Mouse (Mus musculus): ENCODE measurements around the gene Hspb7. TPM values are rescaled to one million over a fixed set of nuclear protein-coding genes. Genes with fewer than 3 reads are reported as not detected.

The Hspb7 gene
- polyA plus RNA-seq, 1 experiment = 0.30 TPM

- no peak for TF ChIP-seq USF1 (IDR thresholded peaks at IDR 0.05; ENCODE audit: low read depth)
- TF ChIP-seq CTCF (IDR thresholded peaks at IDR 0.05; ENCODE audit: control insufficient read depth, insufficient read depth, insufficient read length) = no peak
- no peak for TF ChIP-seq MAX (IDR thresholded peaks at IDR 0.05)
- TF ChIP-seq MYOG (IDR thresholded peaks at IDR 0.05; ENCODE audit: control insufficient read depth, extremely low read depth, insufficient read length) = no peak
- TF ChIP-seq FOSL1 (IDR thresholded peaks at IDR 0.05; ENCODE audit: insufficient read depth, low read length, poor library complexity, severe bottlenecking) = no peak
- TF ChIP-seq MYOD1 (IDR thresholded peaks at IDR 0.05; ENCODE audit: control insufficient read depth, insufficient read length, low read depth) = no peak
- no peak for TF ChIP-seq CEBPB (IDR thresholded peaks at IDR 0.05; ENCODE audit: low read depth)
- no peaks in the 10 kb centered on the region for H3K79me2 ChIP-seq (ENCODE audit: control insufficient read depth, insufficient read depth)
- H3K27me3 ChIP-seq (ENCODE audit: control insufficient read depth, insufficient read depth, insufficient read length) = no peaks in the 10 kb centered on the region
- no peaks in the 10 kb centered on the region for H3K36me3 ChIP-seq (ENCODE audit: control insufficient read depth, insufficient read depth)
- no peaks in the 10 kb centered on the region for H3K79me3 ChIP-seq (ENCODE audit: low read depth)
- H3ac ChIP-seq (ENCODE audit: control insufficient read depth, insufficient read length, low read depth) = no peak overlapping the region
- H3K4me3 ChIP-seq (ENCODE audit: insufficient read depth, poor library complexity, severe bottlenecking) = no peak overlapping the region
These were observed 6.5 kb downstream of the Hspb7 start for GRCm38 (mm10) chr4:141426796-141427745.

- no peak for TF ChIP-seq USF1 (IDR thresholded peaks at IDR 0.05; ENCODE audit: low read depth)
- no peaks in the 10 kb centered on the region for H3K36me3 ChIP-seq (ENCODE audit: control insufficient read depth, insufficient read depth)
- no peak overlapping the region for H3ac ChIP-seq (ENCODE audit: control insufficient read depth, insufficient read length, low read depth)
- H3K27me3 ChIP-seq (ENCODE audit: control insufficient read depth, insufficient read depth, insufficient read length) = no peaks in the 10 kb centered on the region
- H3K79me2 ChIP-seq (ENCODE audit: control insufficient read depth, insufficient read depth) = no peaks in the 10 kb centered on the region
- H3K79me3 ChIP-seq (ENCODE audit: low read depth) = no peaks in the 10 kb centered on the region
- H3K4me3 ChIP-seq (ENCODE audit: insufficient read depth, poor library complexity, severe bottlenecking) = no peak overlapping the region
These were observed 7.3 kb downstream of the Hspb7 start for GRCm38 (mm10) chr4:141427921-141428320.

DNA sequence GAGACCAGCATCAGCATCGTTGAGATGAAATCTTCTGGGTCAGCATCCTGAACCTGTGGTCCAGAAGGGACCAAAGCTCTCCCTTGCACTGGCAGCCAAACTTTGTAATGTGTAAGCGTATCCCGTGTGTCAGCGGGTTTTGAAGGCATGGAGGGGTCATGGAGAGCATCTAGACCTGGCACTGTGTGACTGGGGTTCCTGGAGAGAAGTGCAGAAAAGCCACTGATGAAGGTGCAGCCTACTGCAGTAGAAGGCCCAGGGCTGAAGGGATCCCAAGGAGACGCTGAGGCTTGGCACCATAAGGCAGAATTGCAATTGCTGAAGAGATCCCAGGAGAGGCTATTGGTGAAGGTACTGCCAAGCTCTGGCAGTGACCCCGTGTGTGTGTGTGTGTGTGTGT, 8.8 kb downstream of the Hspb7 start:
- TF ChIP-seq MYOG (IDR thresholded peaks at IDR 0.05; ENCODE audit: control insufficient read depth, extremely low read depth, insufficient read length) (no peak), MAX (IDR thresholded peaks at IDR 0.05) (no peak), FOSL1 (IDR thresholded peaks at IDR 0.05; ENCODE audit: insufficient read depth, low read length, poor library complexity, severe bottlenecking) (no peak), CTCF (IDR thresholded peaks at IDR 0.05; ENCODE audit: control insufficient read depth, insufficient read depth, insufficient read length) (no peak), CEBPB (IDR thresholded peaks at IDR 0.05; ENCODE audit: low read depth) (no peak)
- no peaks in the 10 kb centered on the region for H3K27me3 ChIP-seq (ENCODE audit: control insufficient read depth, insufficient read depth, insufficient read length)

GRCm38 (mm10) chr4:141429847-141430246, 9.3 kb downstream of the Hspb7 start:
- H3K79me2 ChIP-seq (ENCODE audit: control insufficient read depth, insufficient read depth) = no peaks in the 10 kb centered on the region
- H3K79me3 ChIP-seq (ENCODE audit: low read depth) = no peaks in the 10 kb centered on the region
- no peak overlapping the region for H3ac ChIP-seq (ENCODE audit: control insufficient read depth, insufficient read length, low read depth)
- H3K36me3 ChIP-seq (ENCODE audit: control insufficient read depth, insufficient read depth) = no peaks in the 10 kb centered on the region
- H3K27me3 ChIP-seq (ENCODE audit: control insufficient read depth, insufficient read depth, insufficient read length) = no peaks in the 10 kb centered on the region
- peak; percentile 69 for TF ChIP-seq CTCF (IDR thresholded peaks at IDR 0.05; ENCODE audit: control insufficient read depth, insufficient read depth, insufficient read length)
- no peak for TF ChIP-seq MYOD1 (IDR thresholded peaks at IDR 0.05; ENCODE audit: control insufficient read depth, insufficient read length, low read depth)
- H3K4me3 ChIP-seq (ENCODE audit: insufficient read depth, poor library complexity, severe bottlenecking) = no peak overlapping the region

More for the DNA sequence above, 8.8 kb downstream of the Hspb7 start:
- H3K36me3 ChIP-seq (ENCODE audit: control insufficient read depth, insufficient read depth) = no peaks in the 10 kb centered on the region
- no peaks in the 10 kb centered on the region for H3K79me2 ChIP-seq (ENCODE audit: control insufficient read depth, insufficient read depth)
- H3K79me3 ChIP-seq (ENCODE audit: low read depth) = no peaks in the 10 kb centered on the region
- no peak overlapping the region for H3K4me3 ChIP-seq (ENCODE audit: insufficient read depth, poor library complexity, severe bottlenecking)
- H3ac ChIP-seq (ENCODE audit: control insufficient read depth, insufficient read length, low read depth) = no peak overlapping the region

DNA sequence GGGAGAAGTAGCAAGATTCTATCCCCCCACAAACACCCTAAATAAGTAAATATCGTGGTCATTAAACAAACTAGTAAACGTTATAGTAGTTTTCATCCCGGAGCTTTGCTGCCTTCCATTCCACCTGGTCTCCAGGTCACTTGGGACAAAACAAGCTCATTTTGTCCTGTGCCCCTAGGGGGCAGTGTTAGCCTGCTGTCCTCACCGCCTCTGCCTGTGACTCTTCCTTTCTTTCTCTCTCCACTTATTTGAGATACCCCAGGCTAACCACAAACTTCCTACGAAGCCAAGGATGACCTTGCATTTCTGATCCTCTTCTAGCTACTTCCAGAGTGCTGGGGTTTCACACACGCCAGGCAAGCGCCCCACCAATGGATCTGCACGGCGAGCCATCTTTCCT, 10.4 kb downstream of the Hspb7 start:
- TF ChIP-seq MYOG (IDR thresholded peaks at IDR 0.05; ENCODE audit: control insufficient read depth, extremely low read depth, insufficient read length) (no peak), CEBPB (IDR thresholded peaks at IDR 0.05; ENCODE audit: low read depth) (no peak), USF1 (IDR thresholded peaks at IDR 0.05; ENCODE audit: low read depth) (no peak), MAX (IDR thresholded peaks at IDR 0.05) (no peak), MYOD1 (IDR thresholded peaks at IDR 0.05; ENCODE audit: control insufficient read depth, insufficient read length, low read depth) (no peak), FOSL1 (IDR thresholded peaks at IDR 0.05; ENCODE audit: insufficient read depth, low read length, poor library complexity, severe bottlenecking) (no peak), CTCF (IDR thresholded peaks at IDR 0.05; ENCODE audit: control insufficient read depth, insufficient read depth, insufficient read length) (no peak)
- no peak overlapping the region for H3ac ChIP-seq (ENCODE audit: control insufficient read depth, insufficient read length, low read depth)
- H3K79me2 ChIP-seq (ENCODE audit: control insufficient read depth, insufficient read depth) = no peaks in the 10 kb centered on the region
- H3K79me3 ChIP-seq (ENCODE audit: low read depth) = no peaks in the 10 kb centered on the region
- no peaks in the 10 kb centered on the region for H3K27me3 ChIP-seq (ENCODE audit: control insufficient read depth, insufficient read depth, insufficient read length)
- H3K36me3 ChIP-seq (ENCODE audit: control insufficient read depth, insufficient read depth) = no peaks in the 10 kb centered on the region
- H3K4me3 ChIP-seq (ENCODE audit: insufficient read depth, poor library complexity, severe bottlenecking) = no peak overlapping the region

DNA sequence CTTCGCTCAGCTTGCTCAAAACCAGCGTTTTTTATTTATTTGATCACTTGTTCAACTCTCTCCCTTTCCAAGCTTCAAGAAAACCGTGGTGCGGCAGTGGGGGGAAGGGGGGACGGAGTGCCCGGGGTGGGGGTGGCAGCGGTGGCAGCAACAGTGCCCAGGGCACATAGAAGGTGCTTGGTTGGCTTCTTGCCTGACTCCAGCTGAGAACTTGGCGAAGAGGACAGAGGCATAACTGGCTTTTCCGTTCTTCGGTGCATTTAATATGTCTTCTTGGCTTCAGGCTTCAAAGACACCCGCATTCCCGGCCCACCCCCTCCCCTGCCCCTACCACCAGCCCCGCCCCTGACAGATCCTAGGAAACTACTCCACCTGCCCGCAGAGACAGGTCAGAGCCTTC, 12.1 kb downstream of the Hspb7 start:
- TF ChIP-seq FOSL1 (IDR thresholded peaks at IDR 0.05; ENCODE audit: insufficient read depth, low read length, poor library complexity, severe bottlenecking) (no peak), CEBPB (IDR thresholded peaks at IDR 0.05; ENCODE audit: low read depth) (no peak), MAX (IDR thresholded peaks at IDR 0.05) (no peak), MYOD1 (IDR thresholded peaks at IDR 0.05; ENCODE audit: control insufficient read depth, insufficient read length, low read depth) (no peak), CTCF (IDR thresholded peaks at IDR 0.05; ENCODE audit: control insufficient read depth, insufficient read depth, insufficient read length) (no peak), USF1 (IDR thresholded peaks at IDR 0.05; ENCODE audit: low read depth) (no peak), MYOG (IDR thresholded peaks at IDR 0.05; ENCODE audit: control insufficient read depth, extremely low read depth, insufficient read length) (no peak)
- no peaks in the 10 kb centered on the region for H3K79me2 ChIP-seq (ENCODE audit: control insufficient read depth, insufficient read depth)
- H3K27me3 ChIP-seq (ENCODE audit: control insufficient read depth, insufficient read depth, insufficient read length) = no peaks in the 10 kb centered on the region
- no peaks in the 10 kb centered on the region for H3K36me3 ChIP-seq (ENCODE audit: control insufficient read depth, insufficient read depth)
- no peaks in the 10 kb centered on the region for H3K79me3 ChIP-seq (ENCODE audit: low read depth)
- no peak overlapping the region for H3K4me3 ChIP-seq (ENCODE audit: insufficient read depth, poor library complexity, severe bottlenecking)
- H3ac ChIP-seq (ENCODE audit: control insufficient read depth, insufficient read length, low read depth) = no peak overlapping the region

Data from C2C12 (cell line).